Mouse (Mus musculus): ENCODE results near the gene Sdc1.

DNA sequence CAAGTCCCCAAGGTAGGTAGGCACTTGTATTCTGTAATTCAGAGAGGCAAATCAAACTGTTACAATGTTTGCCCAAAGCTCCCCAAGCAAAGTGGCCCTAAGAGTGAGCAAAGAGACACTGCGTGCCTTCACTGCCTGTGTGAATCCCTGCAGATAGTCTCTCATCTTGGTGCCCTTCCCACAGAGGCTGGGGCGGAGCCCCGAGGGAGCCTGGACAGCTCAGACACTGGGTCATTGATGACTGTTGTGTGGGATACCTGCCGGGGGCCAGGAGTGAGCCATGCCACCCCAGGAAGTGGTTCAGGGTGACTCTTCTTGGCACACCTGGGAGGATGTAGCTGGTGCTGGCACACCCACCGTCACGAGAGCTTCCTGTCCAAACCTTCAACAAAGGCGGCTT, 10.1 kb upstream of the Sdc1 start:
- TF ChIP-seq CTCF (IDR thresholded peaks at IDR 0.05; ENCODE audit: low read depth) (no peak), EP300 (optimal IDR thresholded peaks at IDR 0.05) (no peak)

Measured in stomach, postnatal 0 days (tissue).